Mouse (Mus musculus) stomach, postnatal 0 days (tissue): ENCODE measurements at regions not wholly inside any gene's neighbourhood (a gene's known extent, or its start where the extent isn't known, plus 50 kb on each side); places are given as distances from the start of the nearest gene placed in this dataset.

Experiments used
- CTCF ChIP-seq: IDR thresholded peaks from 2 replicates; pipeline ENCODE4 v1.5.1; 2016; ENCODE audit warnings: antibody characterized with exemption, low read depth, mild to moderate bottlenecking, moderate library complexity
- EP300 ChIP-seq: optimal IDR thresholded peaks from 2 replicates; pipeline ENCODE3; 2016; ENCODE audit warnings: antibody characterized with exemption

GRCm38 (mm10) chr12:47954330-47954729 lies 1135.6 kb upstream of the Nova1 start:
- TF ChIP-seq CTCF (no peak), EP300 (no peak)
